Mouse (Mus musculus) kidney, embryonic 16.5 days (tissue): ENCODE results near the gene Rpl18a. TPM values are rescaled to one million over a fixed set of nuclear protein-coding genes. Genes with fewer than 3 reads are reported as not detected.

Source experiments
- ATAC-seq: fragments of 200-750 bp; cut with Nextera tagmentation; 2 replicates; pipeline ENCODE4 v1.8.0; 2017; ENCODE audit warnings: moderate TSS enrichment; ENCODE audit not compliant: low FRiP score, low TSS enrichment
- H3K27ac ChIP-seq: fragments of 300-500 bp; sonication (generic); 2 replicates; pipeline ENCODE4 v1.5.1; 2014; ENCODE audit warnings: low read length
- H3K27me3 ChIP-seq: fragments of 300-500 bp; sonication (generic); 2 replicates; pipeline ENCODE4 v1.6.1; 2014; ENCODE audit warnings: low read length, control low read depth, mixed read lengths; ENCODE audit not compliant: insufficient read depth
- H3K36me3 ChIP-seq: fragments of 300-500 bp; sonication (generic); 2 replicates; pipeline ENCODE4 v1.6.1; 2014; ENCODE audit warnings: low read length, control low read depth, mixed read lengths; ENCODE audit not compliant: insufficient read depth
- H3K4me1 ChIP-seq: fragments of 300-500 bp; sonication (generic); 2 replicates; pipeline ENCODE4 v1.6.1; 2014; ENCODE audit warnings: low read length, control low read depth, mixed read lengths; ENCODE audit not compliant: insufficient read depth
- H3K4me2 ChIP-seq: fragments of 300-500 bp; sonication (generic); replicated peaks from 2 replicates; pipeline ENCODE4 v1.6.1; 2014; ENCODE audit warnings: low read depth, low read length
- H3K4me3 ChIP-seq: fragments of 300-500 bp; sonication (generic); 2 replicates; pipeline ENCODE4 v1.5.1; 2014; ENCODE audit warnings: mild to moderate bottlenecking, low read length
- H3K9ac ChIP-seq: fragments of 300-500 bp; sonication (generic); replicated peaks from 2 replicates; pipeline ENCODE4 v1.6.1; 2014; ENCODE audit warnings: low read length
- H3K9me3 ChIP-seq: fragments of 300-500 bp; sonication (generic); 2 replicates; pipeline ENCODE4 v1.6.1; 2016; ENCODE audit warnings: low read length, control low read depth
- WGBS: fragments of 180-500 bp; shearing (Covaris S2); extraction: QIAGEN DNeasy Blood & Tissue Kit; methylation state at CpG from one replicate; pipeline ENCODE4 v1.1.7; 2014; 5-methylcytosine and 5-hydroxymethylcytosine counted together
- microRNA counts: library from miRNA; unstranded; fragments of <30 nt; microRNA quantifications from one replicate; lab custom pipeline; 2016
- microRNA-seq: library from miRNA; unstranded; fragments of <30 nt; microRNA quantifications from one replicate; pipeline ENCODE4, GENCODE M21; 2016
- polyA plus RNA-seq: library from polyadenylated mRNA; unstranded; fragments of >200 nt; fragmentation: Nextera tagmentation; extraction: Ambion mirVana; gene quantifications from 2 replicates; pipeline ENCODE4 v1.2.1, GENCODE M21; 2015

The Rpl18a gene
- polyA plus RNA-seq, 1 experiment from 2014 or later: 4,081 TPM

GRCm38 (mm10) chr8:70851837-70852236, 45.4 kb downstream of the Rpl18a start:
- Histone ChIP-seq H3K27ac (no peak overlapping the region; the same call in 1 of the 2 replicates), H3K4me1 (peaks cover 9% of the 10 kb centered on the region), H3K36me3 (no peaks in the 10 kb centered on the region), H3K9ac (peak overlapping the region; percentile 39; the same call in 1 of the 2 replicates), H3K4me3 (no peak overlapping the region), H3K9me3 (no peaks in the 10 kb centered on the region), H3K4me2 (no peak overlapping the region), H3K27me3 (0 out of 2 replicates have a peak, but pooled peaks cover 5% of the 10 kb centered on the region)
- ATAC-seq: no peak
- WGBS: 32% methylated on average over 6 of the region's 6 CpGs

- Histone ChIP-seq H3K27me3 (no peaks in the 10 kb centered on the region), H3K9me3 (no peaks in the 10 kb centered on the region), H3K9ac (no peak overlapping the region), H3K4me2 (no peak overlapping the region), H3K4me3 (no peak overlapping the region), H3K36me3 (no peaks in the 10 kb centered on the region), H3K27ac (no peak overlapping the region), H3K4me1 (peaks cover 3% of the 10 kb centered on the region; the same call in 1 of the 2 replicates)
- ATAC-seq: no peak
- WGBS: 81% methylated on average over 4 of the region's 4 CpGs
These were observed 46.3 kb downstream of the Rpl18a start for GRCm38 (mm10) chr8:70850947-70851346.

- H3K27me3 ChIP-seq: no peaks in the 10 kb centered on the region
- H3K27ac ChIP-seq: no peak overlapping the region
- H3K36me3 ChIP-seq: no peaks in the 10 kb centered on the region
- H3K9ac ChIP-seq: no peak overlapping the region
- peaks cover 3% of the 10 kb centered on the region; the same call in 1 of the 2 replicates for H3K4me1 ChIP-seq
- no peaks in the 10 kb centered on the region for H3K9me3 ChIP-seq
- H3K4me2 ChIP-seq: no peak overlapping the region
- no peak for ATAC-seq
- WGBS: 78% methylated on average over 7 of the region's 7 CpGs
- no peak overlapping the region for H3K4me3 ChIP-seq
These were observed 46.9 kb downstream of the Rpl18a start for GRCm38 (mm10) chr8:70850132-70850845.

- ATAC-seq: no peak
- 80% methylated on average over 3 of the region's 3 CpGs for WGBS
These were observed 47.8 kb downstream of the Rpl18a start for GRCm38 (mm10) chr8:70849333-70849990.

GRCm38 (mm10) chr8:70846371-70847154, 50.6 kb downstream of the Rpl18a start:
- Histone ChIP-seq H3K27ac (no peak overlapping the region), H3K9me3 (no peaks in the 10 kb centered on the region), H3K9ac (no peak overlapping the region), H3K4me2 (no peak overlapping the region), H3K4me3 (no peak overlapping the region), H3K36me3 (no peaks in the 10 kb centered on the region), H3K4me1 (peaks cover 2% of the 10 kb centered on the region), H3K27me3 (no peaks in the 10 kb centered on the region)
- ATAC-seq: no peak
- 52% methylated on average over 15 of the region's 15 CpGs for WGBS

More at GRCm38 (mm10) chr8:70849333-70849990, 47.8 kb downstream of the Rpl18a start:
- Histone ChIP-seq H3K9me3 (no peaks in the 10 kb centered on the region), H3K4me1 (peaks cover 3% of the 10 kb centered on the region; the same call in 1 of the 2 replicates), H3K9ac (no peak overlapping the region), H3K4me2 (no peak overlapping the region), H3K4me3 (no peak overlapping the region), H3K27me3 (no peaks in the 10 kb centered on the region), H3K27ac (no peak overlapping the region), H3K36me3 (no peaks in the 10 kb centered on the region)

- no peak for ATAC-seq
- H3K9me3 ChIP-seq: no peaks in the 10 kb centered on the region
- H3K4me3 ChIP-seq: no peak overlapping the region
- no peak overlapping the region for H3K4me2 ChIP-seq
- H3K9ac ChIP-seq: no peak overlapping the region
- H3K4me1 ChIP-seq: peaks cover 15% of the 10 kb centered on the region
- no peaks in the 10 kb centered on the region for H3K36me3 ChIP-seq
- H3K27ac ChIP-seq: no peak overlapping the region
- H3K27me3 ChIP-seq: no peaks in the 10 kb centered on the region
- 43% methylated on average over 5 of the region's 5 CpGs for WGBS
These were observed 52.1 kb downstream of the Rpl18a start for GRCm38 (mm10) chr8:70845108-70845507.

MicroRNAs encoded within 50 kb of the gene (microRNA counts, 519-probe panel; counts per million panel counts)
- 104 counts per million, percentile 35 among the panel's probes with 10 or more counts for microRNA mmu-miR-1969 (lab: Ali Mortazavi, UCI)

Small RNA genes lying within 50 kb of the gene (microRNA-seq; reads per million reads assigned to microRNA genes)
- 3.5 reads per million, percentile 17 among the genes with 10 or more reads in this experiment for gene Mir1969
- 1.3 reads per million for gene Mir7067

Other genes starting within 250 kb of the Rpl18a start
- gene Pgpep1, start 237.0 kb downstream of the Rpl18a start, polyA plus RNA-seq: 88.5 TPM in 2 replicates
- 272 and 281 TPM in 2 replicates for gene Lsm4, start 224.2 kb downstream of the Rpl18a start, polyA plus RNA-seq
- gene Jund, start 198.5 kb downstream of the Rpl18a start, polyA plus RNA-seq: 42.1 and 47.4 TPM in 2 replicates
- gene Iqcn, start 194.0 kb downstream of the Rpl18a start, polyA plus RNA-seq: 0.04 and 0.06 TPM in 2 replicates
- 0.52 and 0.76 TPM in 2 replicates for gene Gm3336, start 178.9 kb downstream of the Rpl18a start, polyA plus RNA-seq
- 8.8 and 11.6 TPM in 2 replicates for gene Pde4c, start 173.7 kb downstream of the Rpl18a start, polyA plus RNA-seq
- 20.9 and 22.0 TPM in 2 replicates for gene Rab3a, start 142.7 kb downstream of the Rpl18a start, polyA plus RNA-seq
- 57.0 and 60.4 TPM in 2 replicates for gene Mpv17l2, start 136.5 kb downstream of the Rpl18a start, polyA plus RNA-seq
- gene Pik3r2, start 120.7 kb downstream of the Rpl18a start, polyA plus RNA-seq: 72.8 and 77.3 TPM in 2 replicates
- gene Mast3, start 92.4 kb downstream of the Rpl18a start, polyA plus RNA-seq: 16.2 and 16.3 TPM in 2 replicates
- 0.05 and 0.12 TPM in 2 replicates for gene Il12rb1, start 89.0 kb downstream of the Rpl18a start, polyA plus RNA-seq
- gene Arrdc2, start 57.7 kb downstream of the Rpl18a start, polyA plus RNA-seq: 6.7 and 7.0 TPM in 2 replicates
- 2.9 and 4.9 TPM in 2 replicates for gene Kcnn1, start 34.2 kb downstream of the Rpl18a start, polyA plus RNA-seq
- 114 and 119 TPM in 2 replicates for gene Ccdc124, start 23.5 kb downstream of the Rpl18a start, polyA plus RNA-seq
- gene Slc5a5, start 4.7 kb downstream of the Rpl18a start, polyA plus RNA-seq: 0.22 and 0.28 TPM in 2 replicates
- 56.9 and 63.1 TPM in 2 replicates for gene Map1s, start 8.5 kb upstream of the Rpl18a start, polyA plus RNA-seq